Mouse (Mus musculus) urinary bladder, postnatal 25 days (tissue): ENCODE data around the gene Xrcc6.

Experiments
- DNase-seq: peaks from one replicate; pipeline ENCODE4 v3.0.0; 2022; ENCODE audit warnings: low spot score

Xrcc6 gene

DNA sequence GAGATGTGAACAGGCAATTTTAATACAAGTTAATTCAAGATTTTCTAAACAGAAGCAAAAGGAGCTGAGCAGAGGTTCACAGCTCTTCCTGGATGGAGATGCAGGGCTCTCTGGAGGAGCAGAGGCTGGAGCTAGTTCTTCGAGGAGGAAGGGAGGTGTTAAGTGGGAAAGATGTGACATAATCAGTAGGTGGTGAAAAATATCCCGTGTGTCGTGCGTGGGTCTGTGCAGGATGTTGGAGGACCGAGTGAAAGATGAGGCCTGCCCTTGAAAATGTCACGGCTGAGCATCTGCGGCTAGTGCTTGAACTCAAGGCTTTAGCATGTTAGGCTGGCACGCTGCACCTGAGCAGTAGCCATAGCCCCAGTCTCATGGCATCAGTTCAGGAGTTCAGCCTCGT is 98.0 kb downstream of the Xrcc6 start:
- no peak for DNase-seq

DNA sequence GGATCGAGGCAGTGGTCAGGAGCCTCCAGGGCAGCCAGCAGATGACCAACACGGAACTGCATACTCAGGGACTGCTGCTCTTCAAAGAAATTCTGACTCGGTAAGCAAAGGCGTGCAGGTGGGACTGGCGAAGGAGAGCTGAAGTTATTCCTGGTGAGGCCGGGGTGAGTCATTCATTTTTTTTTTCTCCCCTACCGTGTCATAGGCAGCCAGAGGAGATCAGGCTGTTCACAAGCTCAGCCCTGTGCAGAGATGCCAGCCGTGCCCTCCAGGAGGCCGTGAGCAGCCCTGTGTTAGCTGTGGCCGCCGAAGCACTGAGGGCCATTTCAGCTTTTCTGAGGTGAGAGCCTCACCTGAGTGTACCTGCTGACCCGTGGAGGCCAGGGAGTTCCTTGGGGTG is 98.5 kb downstream of the Xrcc6 start:
- no peak for DNase-seq

DNA sequence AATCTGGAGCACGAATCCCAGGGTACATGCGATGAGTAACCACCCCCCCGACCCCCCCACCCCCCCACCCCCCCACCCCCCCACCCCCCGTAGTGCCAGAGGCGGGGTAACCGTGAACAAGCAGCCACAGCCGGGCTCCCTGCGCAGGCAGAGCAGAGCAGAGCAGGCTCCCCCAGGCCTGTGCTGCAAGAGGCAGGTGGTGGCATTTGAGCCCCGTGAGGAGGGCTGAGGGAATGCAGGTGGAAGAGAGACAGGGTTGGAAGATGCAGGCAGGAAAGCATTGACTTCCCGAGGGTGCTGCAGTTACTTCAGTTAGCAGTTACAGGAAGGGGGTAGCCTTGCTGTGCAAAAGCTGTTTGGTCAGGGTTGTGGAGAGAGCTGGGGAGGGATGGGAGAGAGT is 99.6 kb downstream of the Xrcc6 start:
- no peak for DNase-seq
